Mouse (Mus musculus): Measurements from ENCODE around the gene Dph5. TPM values are rescaled to one million over a fixed set of nuclear protein-coding genes. Genes with fewer than 3 reads are reported as not detected.
"Not testable (repeated sequence)": the region's sequence is repeated elsewhere in the genome, so short reads cannot be mapped to it uniquely, and the experiment has no call there.

The Dph5 gene
- polyA plus RNA-seq, 1 experiment from 2014 or later, result 18.2 TPM

DNA sequence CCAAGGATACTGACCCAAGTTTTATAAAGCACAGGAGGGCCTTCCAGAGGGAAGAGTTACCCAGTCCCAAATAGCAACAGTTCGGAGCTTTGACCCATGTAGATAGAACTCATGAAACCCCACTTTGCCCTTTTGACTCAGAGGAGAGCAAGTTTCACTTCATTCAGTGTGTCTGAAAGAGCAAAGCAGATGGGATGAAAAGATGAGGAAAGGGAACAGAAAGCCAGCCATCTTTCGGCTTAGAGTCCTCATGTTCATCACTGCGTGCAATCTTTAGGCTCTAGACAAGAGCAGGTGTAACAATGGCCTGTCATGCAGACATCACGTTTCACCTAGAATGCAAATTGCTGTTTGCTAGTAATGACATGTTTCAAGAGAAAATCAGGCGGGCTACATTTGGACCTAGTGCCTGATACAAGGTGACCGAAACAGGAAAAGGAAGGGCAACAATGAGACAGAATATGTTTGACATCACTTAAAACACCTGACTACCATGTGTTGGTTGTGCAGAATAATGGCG lies 32.9 kb upstream of the Dph5 start:
- 89% methylated on average over 7 of the region's 7 CpGs for WGBS
- H3K9ac ChIP-seq (ENCODE audit: low read length), result no peak overlapping the region
- no peak overlapping the region for H3K27ac ChIP-seq (replicated peaks in 1 of 2; ENCODE audit: control insufficient read depth in 1 of 2, insufficient read depth in 1 of 2, low read depth in 2 of 2, low read length in 2 of 2)
- no peak overlapping the region for H3K4me2 ChIP-seq (ENCODE audit: low read length)
- no peaks in the 10 kb centered on the region for H3K27me3 ChIP-seq (ENCODE audit: control insufficient read depth, insufficient read depth, low read length)
- H3K36me3 ChIP-seq (ENCODE audit: control insufficient read depth, insufficient read depth, low read length), result no peaks in the 10 kb centered on the region
- H3K4me3 ChIP-seq (ENCODE audit: control insufficient read depth in 1 of 2, insufficient read depth in 1 of 2, low read depth in 1 of 2, low read length in 2 of 2), result no peak overlapping the region
- no peaks in the 10 kb centered on the region for H3K9me3 ChIP-seq (ENCODE audit: control insufficient read depth, low read length)
- no peaks in the 10 kb centered on the region for H3K4me1 ChIP-seq (ENCODE audit: control insufficient read depth in 2 of 2, insufficient read depth in 2 of 2, low read length in 2 of 2)
- ATAC-seq (ENCODE audit: insufficient number of reproducible peaks, insufficient read depth, low FRiP score, low read depth), result no peak

DNA sequence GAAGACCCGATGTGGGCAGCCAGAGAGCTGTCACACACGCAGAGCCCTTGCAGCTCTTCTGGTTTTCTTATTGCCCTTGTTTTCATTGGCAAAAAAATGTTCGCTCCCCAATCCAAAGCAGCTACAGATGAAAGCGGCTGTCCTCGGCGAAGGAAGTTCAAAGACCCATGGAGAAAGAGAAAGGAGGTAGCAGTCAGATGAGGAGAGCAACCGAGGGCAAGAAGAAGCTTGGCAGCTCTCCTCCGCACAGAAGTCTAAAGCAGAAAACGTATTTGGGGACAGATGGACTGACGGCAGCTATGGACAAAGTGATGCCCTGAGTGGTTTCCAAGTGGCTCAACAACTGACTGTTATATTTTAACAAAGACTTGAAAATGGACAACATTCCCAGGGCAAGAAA lies 32.1 kb upstream of the Dph5 start:
- 69% methylated on average over 10 of the region's 10 CpGs for WGBS
- ATAC-seq (ENCODE audit: insufficient number of reproducible peaks, insufficient read depth, low FRiP score, low read depth), result no peak
- Histone ChIP-seq H3K9me3 (ENCODE audit: control insufficient read depth, low read length) (no peaks in the 10 kb centered on the region), H3K27me3 (ENCODE audit: control insufficient read depth, insufficient read depth, low read length) (no peaks in the 10 kb centered on the region), H3K4me1 (ENCODE audit: control insufficient read depth in 2 of 2, insufficient read depth in 2 of 2, low read length in 2 of 2) (no peaks in the 10 kb centered on the region), H3K36me3 (ENCODE audit: control insufficient read depth, insufficient read depth, low read length) (no peaks in the 10 kb centered on the region), H3K4me2 (ENCODE audit: low read length) (no peak overlapping the region), H3K27ac (replicated peaks in 1 of 2; ENCODE audit: control insufficient read depth in 1 of 2, insufficient read depth in 1 of 2, low read depth in 2 of 2, low read length in 2 of 2) (no peak overlapping the region), H3K4me3 (ENCODE audit: control insufficient read depth in 1 of 2, insufficient read depth in 1 of 2, low read depth in 1 of 2, low read length in 2 of 2) (no peak overlapping the region), H3K9ac (ENCODE audit: low read length) (no peak overlapping the region)

DNA sequence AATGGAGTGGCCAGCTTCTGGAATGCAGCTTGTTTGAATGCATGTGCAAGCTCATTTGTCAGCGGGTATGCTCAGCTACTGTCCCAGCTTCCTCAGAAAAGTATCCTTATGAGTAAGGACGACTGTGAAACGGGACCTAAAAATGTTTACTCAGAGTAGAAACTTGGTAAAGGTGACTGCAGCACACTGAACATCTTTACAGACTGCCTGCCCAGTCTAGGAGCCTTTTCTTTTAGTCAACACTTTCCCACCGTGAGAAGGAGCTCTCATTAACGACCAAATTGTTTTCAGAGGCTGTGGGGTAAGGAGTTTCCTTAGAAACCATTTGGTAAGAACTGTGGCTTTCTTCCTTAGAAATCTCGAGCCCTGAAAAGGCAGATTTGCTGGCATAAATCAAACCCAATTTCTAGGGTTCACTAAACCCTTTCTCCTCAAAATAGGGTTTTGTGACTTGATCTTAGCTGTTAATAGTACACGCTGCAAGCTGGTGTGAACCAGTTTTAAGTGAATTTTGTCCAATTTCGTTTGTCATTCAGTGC lies 31.1 kb upstream of the Dph5 start:
- ATAC-seq (ENCODE audit: insufficient number of reproducible peaks, insufficient read depth, low FRiP score, low read depth), result no peak
- Histone ChIP-seq H3K27me3 (ENCODE audit: control insufficient read depth, insufficient read depth, low read length) (no peaks in the 10 kb centered on the region), H3K4me1 (ENCODE audit: control insufficient read depth in 2 of 2, insufficient read depth in 2 of 2, low read length in 2 of 2) (no peaks in the 10 kb centered on the region), H3K4me2 (ENCODE audit: low read length) (0 out of 2 replicates have a peak overlapping the region, but pooled peaks have one; percentile 7), H3K9me3 (ENCODE audit: control insufficient read depth, low read length) (0 out of 2 replicates have a peak, but pooled peaks cover 3% of the 10 kb centered on the region), H3K4me3 (ENCODE audit: control insufficient read depth in 1 of 2, insufficient read depth in 1 of 2, low read depth in 1 of 2, low read length in 2 of 2) (no peak overlapping the region), H3K9ac (ENCODE audit: low read length) (no peak overlapping the region), H3K36me3 (ENCODE audit: control insufficient read depth, insufficient read depth, low read length) (no peaks in the 10 kb centered on the region), H3K27ac (replicated peaks in 1 of 2; ENCODE audit: control insufficient read depth in 1 of 2, insufficient read depth in 1 of 2, low read depth in 2 of 2, low read length in 2 of 2) (no peak overlapping the region)
- 33% methylated on average over 8 of the region's 8 CpGs for WGBS

DNA sequence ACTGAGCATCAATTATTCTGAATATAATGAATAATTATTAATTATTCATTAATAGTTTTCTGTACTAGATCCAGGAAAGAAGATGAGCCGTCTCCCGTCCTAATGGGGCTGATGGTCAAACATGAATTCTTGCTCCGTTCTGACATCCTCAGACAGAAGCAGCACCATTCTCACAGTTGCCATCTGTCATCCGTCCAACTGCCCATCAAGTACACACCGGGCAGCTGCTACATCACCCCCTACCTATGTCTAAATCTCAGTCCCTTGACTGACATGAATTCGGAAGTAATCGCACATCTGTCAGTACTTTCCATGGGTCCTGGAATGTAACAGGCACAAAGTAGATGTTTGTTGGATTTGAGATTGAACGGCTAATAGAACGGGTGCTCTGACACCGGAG lies 30.2 kb upstream of the Dph5 start:
- 82% methylated on average over 10 of the region's 10 CpGs for WGBS
- no peak overlapping the region for H3K4me2 ChIP-seq (ENCODE audit: low read length)
- no peak for ATAC-seq (ENCODE audit: insufficient number of reproducible peaks, insufficient read depth, low FRiP score, low read depth)
- H3K4me3 ChIP-seq (ENCODE audit: control insufficient read depth in 1 of 2, insufficient read depth in 1 of 2, low read depth in 1 of 2, low read length in 2 of 2), result no peak overlapping the region
- 0 out of 2 replicates have a peak, but pooled peaks cover 3% of the 10 kb centered on the region for H3K9me3 ChIP-seq (ENCODE audit: control insufficient read depth, low read length)
- no peak overlapping the region for H3K9ac ChIP-seq (ENCODE audit: low read length)
- no peak overlapping the region for H3K27ac ChIP-seq (replicated peaks in 1 of 2; ENCODE audit: control insufficient read depth in 1 of 2, insufficient read depth in 1 of 2, low read depth in 2 of 2, low read length in 2 of 2)
- H3K36me3 ChIP-seq (ENCODE audit: control insufficient read depth, insufficient read depth, low read length), result no peaks in the 10 kb centered on the region
- H3K4me1 ChIP-seq (ENCODE audit: control insufficient read depth in 2 of 2, insufficient read depth in 2 of 2, low read length in 2 of 2), result no peaks in the 10 kb centered on the region
- H3K27me3 ChIP-seq (ENCODE audit: control insufficient read depth, insufficient read depth, low read length), result no peaks in the 10 kb centered on the region

DNA sequence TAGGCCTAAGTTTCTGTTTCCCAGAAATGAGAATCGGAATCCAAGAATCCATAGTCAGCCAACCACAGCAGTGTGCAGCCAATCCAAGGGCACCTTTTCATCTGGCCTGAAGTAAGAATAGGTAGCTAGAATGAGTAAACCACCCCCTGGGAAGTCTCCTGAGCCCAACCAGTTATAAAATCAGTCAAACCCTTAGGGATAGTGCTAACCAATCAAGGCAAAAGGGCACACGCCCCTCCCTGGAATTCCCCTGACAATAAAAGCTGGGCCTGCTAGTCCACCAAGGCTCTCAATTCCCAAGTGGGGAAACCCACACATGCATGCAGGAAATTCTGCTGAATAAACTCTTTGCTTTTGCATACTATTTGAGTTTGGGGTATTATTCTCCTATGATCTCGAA lies 28.8 kb upstream of the Dph5 start:
- 84% methylated on average over 3 of the region's 3 CpGs for WGBS

DNA sequence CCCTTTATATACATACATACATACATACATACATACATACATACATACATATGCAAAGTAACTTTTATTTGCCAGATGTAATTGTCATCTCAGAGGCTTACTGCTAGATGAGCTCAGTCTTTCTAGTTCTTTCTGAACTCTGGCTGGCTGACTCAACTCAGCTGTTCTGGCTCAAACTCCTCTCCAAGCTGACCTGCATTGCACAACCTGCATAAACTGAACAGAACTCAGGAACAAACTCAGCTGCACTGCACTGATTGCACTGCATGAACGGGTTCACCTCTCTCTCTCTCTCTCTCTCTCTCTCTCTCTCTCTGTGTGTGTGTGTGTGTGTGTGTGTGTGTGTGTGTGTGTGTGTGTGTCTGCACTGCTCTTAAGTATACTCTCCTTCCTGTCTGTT lies 26.9 kb upstream of the Dph5 start:
- H3K4me1 ChIP-seq (ENCODE audit: control insufficient read depth in 2 of 2, insufficient read depth in 2 of 2, low read length in 2 of 2); H3K27me3 ChIP-seq (ENCODE audit: control insufficient read depth, insufficient read depth, low read length); ATAC-seq (ENCODE audit: insufficient number of reproducible peaks, insufficient read depth, low FRiP score, low read depth); H3K36me3 ChIP-seq (ENCODE audit: control insufficient read depth, insufficient read depth, low read length); H3K4me2 ChIP-seq (ENCODE audit: low read length); H3K9me3 ChIP-seq (ENCODE audit: control insufficient read depth, low read length); H3K9ac ChIP-seq (ENCODE audit: low read length); H3K27ac ChIP-seq (replicated peaks in 1 of 2; ENCODE audit: control insufficient read depth in 1 of 2, insufficient read depth in 1 of 2, low read depth in 2 of 2, low read length in 2 of 2); H3K4me3 ChIP-seq (ENCODE audit: control insufficient read depth in 1 of 2, insufficient read depth in 1 of 2, low read depth in 1 of 2, low read length in 2 of 2): not testable (repeated sequence)
- 61% methylated on average over 1 of the region's 1 CpGs for WGBS

More for the DNA sequence above, 28.8 kb upstream of the Dph5 start:
- Histone ChIP-seq H3K27me3 (ENCODE audit: control insufficient read depth, insufficient read depth, low read length) (no peaks in the 10 kb centered on the region), H3K9me3 (ENCODE audit: control insufficient read depth, low read length) (0 out of 2 replicates have a peak, but pooled peaks cover 3% of the 10 kb centered on the region), H3K9ac (ENCODE audit: low read length) (no peak overlapping the region), H3K27ac (replicated peaks in 1 of 2; ENCODE audit: control insufficient read depth in 1 of 2, insufficient read depth in 1 of 2, low read depth in 2 of 2, low read length in 2 of 2) (no peak overlapping the region), H3K36me3 (ENCODE audit: control insufficient read depth, insufficient read depth, low read length) (no peaks in the 10 kb centered on the region), H3K4me1 (ENCODE audit: control insufficient read depth in 2 of 2, insufficient read depth in 2 of 2, low read length in 2 of 2) (no peaks in the 10 kb centered on the region), H3K4me3 (ENCODE audit: control insufficient read depth in 1 of 2, insufficient read depth in 1 of 2, low read depth in 1 of 2, low read length in 2 of 2) (no peak overlapping the region), H3K4me2 (ENCODE audit: low read length) (no peak overlapping the region)
- no peak for ATAC-seq (ENCODE audit: insufficient number of reproducible peaks, insufficient read depth, low FRiP score, low read depth)

DNA sequence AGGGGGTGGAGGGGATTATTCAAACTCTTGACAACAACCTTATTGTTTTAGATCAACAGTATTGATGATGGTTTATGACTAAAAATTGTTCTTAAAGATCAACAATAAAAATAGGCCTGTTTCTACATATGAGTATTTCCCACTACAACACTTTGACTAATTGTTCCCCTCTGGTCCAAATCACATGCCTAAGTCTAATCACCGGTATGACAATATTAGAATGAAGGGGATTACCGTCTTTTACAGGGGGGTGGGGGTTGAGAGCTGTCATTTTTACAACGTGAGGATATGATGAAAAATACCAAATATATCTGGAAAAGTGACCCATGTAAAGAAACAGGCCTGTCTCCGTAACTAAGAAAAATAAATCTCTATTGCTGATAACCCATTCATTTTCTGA lies 24.1 kb upstream of the Dph5 start:
- Histone ChIP-seq H3K9ac (ENCODE audit: low read length) (no peak overlapping the region), H3K4me1 (ENCODE audit: control insufficient read depth in 2 of 2, insufficient read depth in 2 of 2, low read length in 2 of 2) (no peaks in the 10 kb centered on the region; a peak in 1 of 4 replicates), H3K36me3 (ENCODE audit: control insufficient read depth, insufficient read depth, low read length) (no peaks in the 10 kb centered on the region), H3K4me3 (ENCODE audit: control insufficient read depth in 1 of 2, insufficient read depth in 1 of 2, low read depth in 1 of 2, low read length in 2 of 2) (no peak overlapping the region), H3K9me3 (ENCODE audit: control insufficient read depth, low read length) (0 out of 2 replicates have a peak, but pooled peaks cover 3% of the 10 kb centered on the region), H3K4me2 (ENCODE audit: low read length) (no peak overlapping the region), H3K27ac (replicated peaks in 1 of 2; ENCODE audit: control insufficient read depth in 1 of 2, insufficient read depth in 1 of 2, low read depth in 2 of 2, low read length in 2 of 2) (no peak overlapping the region), H3K27me3 (ENCODE audit: control insufficient read depth, insufficient read depth, low read length) (no peaks in the 10 kb centered on the region)
- no peak for ATAC-seq (ENCODE audit: insufficient number of reproducible peaks, insufficient read depth, low FRiP score, low read depth)
- whole genome bisulfite sequencing, result 69% methylated on average over 4 of the region's 4 CpGs

DNA sequence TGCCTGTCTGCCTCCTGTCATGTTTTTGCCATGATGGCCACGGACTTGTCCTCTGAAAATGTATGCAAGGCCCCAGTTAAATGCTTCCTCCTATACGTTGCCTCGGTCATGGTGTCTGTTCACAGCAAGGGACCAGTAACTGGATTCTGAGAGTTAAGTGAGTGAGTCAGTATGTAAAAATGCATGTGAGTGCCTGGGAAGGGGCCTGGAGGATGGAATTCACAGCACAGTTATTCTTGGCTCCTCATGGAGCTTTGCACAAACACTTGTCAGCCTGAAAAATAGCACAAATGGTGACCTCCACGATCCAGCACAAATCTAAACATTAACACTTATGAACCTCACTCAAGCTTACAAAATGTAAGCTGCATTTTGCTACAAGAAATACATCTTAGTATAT lies 20.5 kb upstream of the Dph5 start:
- Histone ChIP-seq H3K4me1 (ENCODE audit: control insufficient read depth in 2 of 2, insufficient read depth in 2 of 2, low read length in 2 of 2) (no peaks in the 10 kb centered on the region; a peak in 1 of 4 replicates), H3K27me3 (ENCODE audit: control insufficient read depth, insufficient read depth, low read length) (no peaks in the 10 kb centered on the region), H3K27ac (replicated peaks in 1 of 2; ENCODE audit: control insufficient read depth in 1 of 2, insufficient read depth in 1 of 2, low read depth in 2 of 2, low read length in 2 of 2) (peak overlapping the region; percentile 76 to 86), H3K4me2 (ENCODE audit: low read length) (no peak overlapping the region), H3K36me3 (ENCODE audit: control insufficient read depth, insufficient read depth, low read length) (no peaks in the 10 kb centered on the region), H3K4me3 (ENCODE audit: control insufficient read depth in 1 of 2, insufficient read depth in 1 of 2, low read depth in 1 of 2, low read length in 2 of 2) (no peak overlapping the region), H3K9me3 (ENCODE audit: control insufficient read depth, low read length) (no peaks in the 10 kb centered on the region), H3K9ac (ENCODE audit: low read length) (no peak overlapping the region)
- ATAC-seq (ENCODE audit: insufficient number of reproducible peaks, insufficient read depth, low FRiP score, low read depth), result peak; percentile 79
- WGBS, result 22% methylated on average over 4 of the region's 4 CpGs

Measured in heart, embryonic 14.5 days (tissue).